ENCODE assay signal across 25 mouse cellular contexts in the genomic region with DNA sequence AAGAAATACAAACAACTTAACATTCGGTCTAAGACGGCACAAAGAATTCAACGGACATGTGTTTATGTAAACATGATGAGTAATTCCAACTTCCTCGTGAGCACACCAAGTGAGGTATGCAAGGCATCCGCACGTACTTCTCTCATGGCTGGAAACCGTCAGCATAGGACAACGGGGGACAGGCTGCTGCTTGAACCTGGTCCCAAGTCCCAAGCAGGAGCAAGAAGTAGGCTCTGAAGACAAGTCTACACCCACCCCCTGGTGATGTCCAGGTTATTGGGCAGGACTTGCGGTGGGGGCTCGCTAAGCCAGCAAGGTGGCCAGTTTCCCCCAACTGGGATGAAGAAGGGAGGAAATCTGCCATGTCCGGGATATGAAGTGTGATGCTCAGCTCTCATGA.
A peak's percentile ranks its signal among the peaks of the same experiment; 100 is the strongest.
DNase-seq lines count a peak whose midpoint lies in the region; ATAC-seq and TF ChIP-seq lines count a peak whose summit lies in the region.
"Had no signal": no experiment of that assay in that cellular context is flagged by ENCODE, and none has a peak within 500 bp of the region (broad histone marks: within the 10 kb centered on the region; RNA-seq: fewer than 3 reads in every experiment).

No protein-coding gene starts in this region.

- H3K4me3 ChIP-seq in intestine, embryonic 14.5 days (ENCODE audit: low read depth, low read length), result no peak overlapping the region
- H3K4me3 ChIP-seq in intestine, postnatal 0 days (ENCODE audit: low read depth, low read length), result no peak overlapping the region
- no peak overlapping the region for H3K4me3 ChIP-seq in lung, embryonic 16.5 days (ENCODE audit: low read length)
- no peak overlapping the region for H3K4me3 ChIP-seq in intestine, embryonic 16.5 days (ENCODE audit: low read length)
- H3K4me3 ChIP-seq: embryonic facial prominence, embryonic 12.5 days; erythroblast, embryonic 14.5 days; forebrain, embryonic 13.5 days; gastrocnemius, adult 2 months; hindbrain, embryonic 12.5 days; hindbrain, embryonic 15.5 days had no signal

- no peak overlapping the region for H3K27ac ChIP-seq in intestine, embryonic 14.5 days (ENCODE audit: low read depth)
- no peak overlapping the region for H3K27ac ChIP-seq in intestine, postnatal 0 days (ENCODE audit: low read depth, low read length)
- H3K27ac ChIP-seq in lung, embryonic 16.5 days (ENCODE audit: low read length), result no peak overlapping the region
- 0 out of 2 replicates have a peak overlapping the region, but pooled peaks have one; percentile 6 for H3K27ac ChIP-seq in intestine, embryonic 16.5 days (ENCODE audit: low read length)
- H3K27ac ChIP-seq: embryonic facial prominence, embryonic 12.5 days; forebrain, embryonic 13.5 days; gastrocnemius, adult 2 months; hindbrain, embryonic 12.5 days; hindbrain, embryonic 15.5 days had no signal

- peaks cover 32% of the 10 kb centered on the region for H3K4me1 ChIP-seq in intestine, embryonic 14.5 days (replicated peaks; ENCODE audit: control insufficient read depth, insufficient read depth, low read length)
- H3K4me1 ChIP-seq in intestine, postnatal 0 days (replicated peaks; ENCODE audit: control insufficient read depth, insufficient read depth, low read length), result peaks cover 12% of the 10 kb centered on the region; the same call in 1 of the 2 replicates
- peaks cover 20% of the 10 kb centered on the region for H3K4me1 ChIP-seq in lung, embryonic 16.5 days (replicated peaks; ENCODE audit: control insufficient read depth, insufficient read depth, low read length)
- peaks cover 35% of the 10 kb centered on the region for H3K4me1 ChIP-seq in intestine, embryonic 16.5 days (ENCODE audit: control insufficient read depth, insufficient read depth, low read length)

- H3K9me3 ChIP-seq in intestine, embryonic 14.5 days (ENCODE audit: control insufficient read depth, low read length), result no peaks in the 10 kb centered on the region
- no peaks in the 10 kb centered on the region for H3K9me3 ChIP-seq in intestine, postnatal 0 days (ENCODE audit: control insufficient read depth)
- H3K9me3 ChIP-seq in lung, embryonic 16.5 days (ENCODE audit: control insufficient read depth, low read length), result no peaks in the 10 kb centered on the region
- H3K9me3 ChIP-seq in intestine, embryonic 16.5 days (ENCODE audit: control insufficient read depth, low read length), result no peaks in the 10 kb centered on the region
- H3K9me3 ChIP-seq: embryonic facial prominence, embryonic 12.5 days; forebrain, embryonic 13.5 days; hindbrain, embryonic 12.5 days; hindbrain, embryonic 15.5 days had no signal

- H3K9ac ChIP-seq in intestine, embryonic 14.5 days (ENCODE audit: low read length), result no peak overlapping the region
- H3K9ac ChIP-seq in intestine, postnatal 0 days (ENCODE audit: low read depth, low read length), result no peak overlapping the region
- H3K9ac ChIP-seq in lung, embryonic 16.5 days (ENCODE audit: low read length), result no peak overlapping the region
- no peak overlapping the region for H3K9ac ChIP-seq in intestine, embryonic 16.5 days (ENCODE audit: low read depth, low read length)
- H3K9ac ChIP-seq: embryonic facial prominence, embryonic 12.5 days; forebrain, embryonic 13.5 days; hindbrain, embryonic 12.5 days; hindbrain, embryonic 15.5 days had no signal

- no peak for DNase-seq in intestine, embryonic 14.5 days (ENCODE audit: low spot score)
- DNase-seq in lung, postnatal 36 days, result no peak
- DNase-seq in frontal cortex, postnatal 25 days (ENCODE audit: low spot score in 2 of 2), result no peak
- DNase-seq: adrenal gland, postnatal 10 days; adrenal gland, postnatal 36 days; B cell, adult 2 months; cerebellum, adult 18-20 months; cerebellum, adult 9-10 months; cerebellum, postnatal 14 days; gastrocnemius, adult 2 months; gastrocnemius, postnatal 14 days; heart, adult 11 months had no signal

- no peaks in the 10 kb centered on the region for H3K36me3 ChIP-seq in intestine, embryonic 14.5 days (ENCODE audit: control insufficient read depth, insufficient read depth, low read length)
- no peaks in the 10 kb centered on the region for H3K36me3 ChIP-seq in intestine, postnatal 0 days (ENCODE audit: control insufficient read depth, insufficient read depth)
- H3K36me3 ChIP-seq in lung, embryonic 16.5 days (ENCODE audit: control insufficient read depth, insufficient read depth, low read length), result no peaks in the 10 kb centered on the region
- no peaks in the 10 kb centered on the region for H3K36me3 ChIP-seq in intestine, embryonic 16.5 days (ENCODE audit: control insufficient read depth, insufficient read depth, low read length)
- H3K36me3 ChIP-seq: embryonic facial prominence, embryonic 12.5 days; G1E; hindbrain, embryonic 12.5 days; hindbrain, embryonic 15.5 days had no signal

- H3K4me2 ChIP-seq in intestine, embryonic 14.5 days (ENCODE audit: low read length), result 0 out of 2 replicates have a peak overlapping the region, but pooled peaks have one; percentile 13
- no peak overlapping the region for H3K4me2 ChIP-seq in intestine, postnatal 0 days (replicated peaks; ENCODE audit: low read depth)
- H3K4me2 ChIP-seq in lung, embryonic 16.5 days (ENCODE audit: low read depth, low read length), result no peak overlapping the region
- no peak overlapping the region for H3K4me2 ChIP-seq in intestine, embryonic 16.5 days (ENCODE audit: low read depth, low read length)
- H3K4me2 ChIP-seq: embryonic facial prominence, embryonic 12.5 days; forebrain, embryonic 13.5 days; heart, embryonic 11.5 days; hindbrain, embryonic 12.5 days; hindbrain, embryonic 15.5 days had no signal

- no peak for TF ChIP-seq CTCF in intestine, postnatal 0 days (IDR thresholded peaks at IDR 0.05; ENCODE audit: low read depth)

- ATAC-seq in intestine, embryonic 14.5 days (replicated peaks; ENCODE audit: low FRiP score, low TSS enrichment, low read depth), result no peak
- no peak for ATAC-seq in intestine, postnatal 0 days
- peak; percentile 21; the same call in 1 of the 2 replicates for ATAC-seq in lung, embryonic 16.5 days (ENCODE audit: low read depth)
- 0 out of 2 replicates have a peak, but pooled peaks have one; percentile 21 for ATAC-seq in intestine, embryonic 16.5 days
- ATAC-seq: forebrain, embryonic 13.5 days; forebrain, embryonic 16.5 days; Patski had no signal

- no peaks in the 10 kb centered on the region for H3K27me3 ChIP-seq in intestine, embryonic 14.5 days (replicated peaks; ENCODE audit: control insufficient read depth, insufficient read depth, low read length)
- H3K27me3 ChIP-seq in intestine, postnatal 0 days (replicated peaks; ENCODE audit: control insufficient read depth, insufficient read depth, low read length), result no peaks in the 10 kb centered on the region
- H3K27me3 ChIP-seq in lung, embryonic 16.5 days (ENCODE audit: control insufficient read depth, insufficient read depth, low read depth, low read length), result no peaks in the 10 kb centered on the region
- no peaks in the 10 kb centered on the region for H3K27me3 ChIP-seq in intestine, embryonic 16.5 days (replicated peaks; ENCODE audit: control insufficient read depth, insufficient read depth, low read length)
- H3K27me3 ChIP-seq: CH12.LX; embryonic facial prominence, embryonic 12.5 days; forebrain, embryonic 13.5 days; hindbrain, embryonic 12.5 days; hindbrain, embryonic 15.5 days; Patski had no signal

- 42% methylated on average over 11 of the region's 11 CpGs for WGBS in intestine, embryonic 14.5 days
- WGBS in intestine, postnatal 0 days, result 64% methylated on average over 11 of the region's 11 CpGs
- WGBS in lung, embryonic 16.5 days, result 37% methylated on average over 11 of the region's 11 CpGs
- 46% methylated on average over 11 of the region's 11 CpGs for WGBS in intestine, embryonic 16.5 days

Comparison
In these comparisons a context has a peak if more than half of its experiments do, and no peak if none do; other contexts are left out.
1. ATAC-seq: peak in lung, embryonic 16.5 days (single experiment) and intestine, embryonic 16.5 days (single experiment); none in intestine, embryonic 14.5 days (single experiment) and intestine, postnatal 0 days (single experiment).